Mouse (Mus musculus) forebrain, embryonic 13.5 days (tissue): ENCODE data around the gene 1700017N19Rik. TPM values are rescaled to one million over a fixed set of nuclear protein-coding genes. Genes with fewer than 3 reads are reported as not detected.

ENCODE experiments used
- ATAC-seq: fragments of 200-750 bp; cut with Nextera tagmentation; 2 replicates; pipeline ENCODE4 v1.8.0; 2017
- H3K27ac ChIP-seq: fragments of 300-500 bp; sonication (generic); 2 replicates; pipeline ENCODE4 v1.5.1; 2015; ENCODE audit warnings: inconsistent platforms, mild to moderate bottlenecking, moderate library complexity
- H3K27me3 ChIP-seq: fragments of 300-500 bp; sonication (generic); 2 replicates; pipeline ENCODE4 v1.6.1; 2015; ENCODE audit warnings: mild to moderate bottlenecking, inconsistent platforms
- H3K36me3 ChIP-seq: fragments of 300-500 bp; sonication (generic); 2 replicates; pipeline ENCODE4 v1.6.1; 2015; ENCODE audit warnings: mild to moderate bottlenecking, inconsistent platforms; ENCODE audit not compliant: poor library complexity, severe bottlenecking
- H3K4me1 ChIP-seq: fragments of 300-500 bp; sonication (generic); 2 replicates; pipeline ENCODE4 v1.6.1; 2015; ENCODE audit warnings: inconsistent platforms
- H3K4me2 ChIP-seq: fragments of 300-500 bp; sonication (generic); 2 replicates; pipeline ENCODE4 v1.6.1; 2015; ENCODE audit warnings: inconsistent platforms, mild to moderate bottlenecking, moderate library complexity
- H3K4me3 ChIP-seq: fragments of 300-500 bp; sonication (generic); 2 replicates; pipeline ENCODE4 v1.5.1; 2015; ENCODE audit warnings: mild to moderate bottlenecking, inconsistent platforms
- H3K9ac ChIP-seq: fragments of 300-500 bp; sonication (generic); 2 replicates; pipeline ENCODE4 v1.6.1; 2015; ENCODE audit warnings: mild to moderate bottlenecking, inconsistent platforms
- H3K9me3 ChIP-seq: fragments of 300-500 bp; sonication (generic); replicated peaks from 2 replicates; pipeline ENCODE4 v1.6.1; 2016; ENCODE audit warnings: inconsistent platforms
- WGBS: fragments of 180-500 bp; shearing (Covaris S2); methylation state at CpG from one replicate; pipeline ENCODE4 v1.1.7; 2015; 5-methylcytosine and 5-hydroxymethylcytosine counted together
- polyA plus RNA-seq: library from polyadenylated mRNA; unstranded; fragments of >200 nt; fragmentation: Nextera tagmentation; extraction: Ambion mirVana; gene quantifications from 2 replicates; pipeline ENCODE4 v1.2.1, GENCODE M21; 2015

Gene 1700017N19Rik
- polyA plus RNA-seq, 1 experiment from 2014 or later, result not detected

- Histone ChIP-seq H3K9ac (no peak overlapping the region), H3K27ac (no peak overlapping the region), H3K4me3 (no peak overlapping the region), H3K36me3 (no peaks in the 10 kb centered on the region), H3K27me3 (no peaks in the 10 kb centered on the region), H3K4me2 (no peak overlapping the region), H3K9me3 (no peaks in the 10 kb centered on the region), H3K4me1 (no peaks in the 10 kb centered on the region)
- 65% methylated on average over 2 of the region's 2 CpGs for WGBS
- ATAC-seq, result peak; percentile 62
Observed at GRCm38 (mm10) chr10:100604254-100604653, 14.0 kb downstream of the 1700017N19Rik start.

- ATAC-seq, result peak; percentile 90
- WGBS, result 70% methylated on average over 6 of the region's 6 CpGs
- H3K4me2 ChIP-seq, result no peak overlapping the region
- no peaks in the 10 kb centered on the region for H3K4me1 ChIP-seq
- H3K27ac ChIP-seq, result no peak overlapping the region
- H3K27me3 ChIP-seq, result no peaks in the 10 kb centered on the region
- no peaks in the 10 kb centered on the region for H3K36me3 ChIP-seq
- H3K4me3 ChIP-seq, result no peak overlapping the region
- H3K9me3 ChIP-seq, result no peaks in the 10 kb centered on the region
- no peak overlapping the region for H3K9ac ChIP-seq
Observed at GRCm38 (mm10) chr10:100617233-100617903, 27.1 kb downstream of the 1700017N19Rik start.

- H3K9ac ChIP-seq, result no peak overlapping the region
- H3K27ac ChIP-seq, result no peak overlapping the region
- no peaks in the 10 kb centered on the region for H3K9me3 ChIP-seq
- ATAC-seq, result no peak
- no peaks in the 10 kb centered on the region for H3K4me1 ChIP-seq
- WGBS, result 89% methylated on average over 7 of the region's 7 CpGs
- H3K4me3 ChIP-seq, result no peak overlapping the region
- H3K27me3 ChIP-seq, result no peaks in the 10 kb centered on the region
- H3K4me2 ChIP-seq, result no peak overlapping the region
- H3K36me3 ChIP-seq, result no peaks in the 10 kb centered on the region
Observed at GRCm38 (mm10) chr10:100619474-100619873, 29.2 kb downstream of the 1700017N19Rik start.

GRCm38 (mm10) chr10:100620040-100620439, 29.8 kb downstream of the 1700017N19Rik start:
- H3K9me3 ChIP-seq, result no peaks in the 10 kb centered on the region
- no peak overlapping the region for H3K27ac ChIP-seq
- no peak overlapping the region for H3K4me2 ChIP-seq
- ATAC-seq, result no peak
- H3K27me3 ChIP-seq, result no peaks in the 10 kb centered on the region
- no peak overlapping the region for H3K4me3 ChIP-seq
- H3K36me3 ChIP-seq, result no peaks in the 10 kb centered on the region
- WGBS, result 95% methylated on average over 12 of the region's 12 CpGs
- no peak overlapping the region for H3K9ac ChIP-seq
- no peaks in the 10 kb centered on the region for H3K4me1 ChIP-seq

GRCm38 (mm10) chr10:100622494-100622893, 32.2 kb downstream of the 1700017N19Rik start:
- Histone ChIP-seq H3K4me2 (no peak overlapping the region), H3K36me3 (no peaks in the 10 kb centered on the region), H3K27ac (no peak overlapping the region), H3K4me3 (no peak overlapping the region), H3K9me3 (no peaks in the 10 kb centered on the region), H3K4me1 (no peaks in the 10 kb centered on the region), H3K9ac (no peak overlapping the region), H3K27me3 (no peaks in the 10 kb centered on the region)
- WGBS, result 87% methylated on average over 3 of the region's 3 CpGs
- ATAC-seq, result no peak

GRCm38 (mm10) chr10:100629762-100630438, 39.6 kb downstream of the 1700017N19Rik start:
- no peaks in the 10 kb centered on the region for H3K27me3 ChIP-seq
- WGBS, result 27% methylated on average over 20 of the region's 20 CpGs
- ATAC-seq, result peak; percentile 80
- no peaks in the 10 kb centered on the region for H3K36me3 ChIP-seq
- H3K4me2 ChIP-seq, result peak overlapping the region; percentile 33
- no peak overlapping the region for H3K4me3 ChIP-seq
- H3K9me3 ChIP-seq, result no peaks in the 10 kb centered on the region
- no peak overlapping the region for H3K27ac ChIP-seq
- no peaks in the 10 kb centered on the region for H3K4me1 ChIP-seq
- no peak overlapping the region for H3K9ac ChIP-seq

- WGBS, result 76% methylated on average over 3 of the region's 3 CpGs
- ATAC-seq, result no peak
- H3K27ac ChIP-seq, result no peak overlapping the region
Observed at GRCm38 (mm10) chr10:100642887-100643286, 52.6 kb downstream of the 1700017N19Rik start.

GRCm38 (mm10) chr10:100645331-100645935, 55.1 kb downstream of the 1700017N19Rik start:
- no peak overlapping the region for H3K4me2 ChIP-seq
- 68% methylated on average over 4 of the region's 4 CpGs for WGBS
- no peaks in the 10 kb centered on the region for H3K36me3 ChIP-seq
- H3K9ac ChIP-seq, result no peak overlapping the region
- ATAC-seq, result no peak
- no peaks in the 10 kb centered on the region for H3K4me1 ChIP-seq
- H3K9me3 ChIP-seq, result no peaks in the 10 kb centered on the region
- H3K4me3 ChIP-seq, result no peak overlapping the region
- H3K27ac ChIP-seq, result no peak overlapping the region
- H3K27me3 ChIP-seq, result no peaks in the 10 kb centered on the region

More at GRCm38 (mm10) chr10:100642887-100643286, 52.6 kb downstream of the 1700017N19Rik start:
- Histone ChIP-seq H3K4me1 (no peaks in the 10 kb centered on the region), H3K9me3 (no peaks in the 10 kb centered on the region), H3K27me3 (no peaks in the 10 kb centered on the region), H3K36me3 (no peaks in the 10 kb centered on the region), H3K9ac (no peak overlapping the region), H3K4me2 (no peak overlapping the region), H3K4me3 (no peak overlapping the region)

- Histone ChIP-seq H3K9ac (no peak overlapping the region), H3K4me1 (no peaks in the 10 kb centered on the region), H3K4me2 (no peak overlapping the region), H3K9me3 (no peaks in the 10 kb centered on the region), H3K27me3 (no peaks in the 10 kb centered on the region), H3K36me3 (no peaks in the 10 kb centered on the region), H3K4me3 (no peak overlapping the region), H3K27ac (no peak overlapping the region)
- no peak for ATAC-seq
Observed at GRCm38 (mm10) chr10:100654183-100654582, 63.9 kb downstream of the 1700017N19Rik start.

- Histone ChIP-seq H3K4me2 (no peak overlapping the region), H3K9ac (no peak overlapping the region), H3K4me1 (no peaks in the 10 kb centered on the region), H3K27ac (no peak overlapping the region), H3K27me3 (no peaks in the 10 kb centered on the region), H3K9me3 (no peaks in the 10 kb centered on the region), H3K4me3 (no peak overlapping the region), H3K36me3 (no peaks in the 10 kb centered on the region)
- ATAC-seq, result no peak
- 27% methylated on average over 2 of the region's 2 CpGs for WGBS
Observed at GRCm38 (mm10) chr10:100661970-100662590, 71.8 kb downstream of the 1700017N19Rik start.
